ENCODE assay signal across 16 mouse cellular contexts in the genomic region with DNA sequence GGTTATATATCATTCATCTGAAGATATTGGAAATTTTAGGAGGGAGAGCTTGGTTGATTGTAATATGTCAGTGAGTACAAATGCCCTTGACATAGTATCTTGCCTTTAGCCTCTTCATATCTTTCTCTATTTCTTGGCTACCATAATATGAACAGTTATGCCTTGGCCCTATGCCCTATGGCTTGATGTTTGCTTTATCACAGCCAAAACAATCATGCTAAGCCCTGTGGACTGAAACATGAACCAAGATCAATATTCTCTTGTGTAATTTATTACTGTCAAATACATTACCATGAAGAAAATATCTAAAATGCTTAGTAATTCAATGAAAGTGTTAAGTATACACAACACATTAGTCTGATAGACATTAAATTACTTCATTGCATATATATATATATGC.
"Had no signal": no experiment of that assay in that cellular context is flagged by ENCODE, and none has a peak within 500 bp of the region (broad histone marks: within the 10 kb centered on the region; RNA-seq: fewer than 3 reads in every experiment).

No protein-coding gene starts in this region.

- H3K4me3 ChIP-seq: neural tube, embryonic 13.5 days; neural tube, embryonic 15.5 days; stomach, embryonic 15.5 days had no signal

- H3K27me3 ChIP-seq: neural tube, embryonic 13.5 days; neural tube, embryonic 15.5 days; stomach, embryonic 15.5 days had no signal

- DNase-seq: retina, postnatal 1 day; right cerebral cortex, adult 18-20 months; right cerebral cortex, postnatal 14 days; right cerebral cortex, postnatal 25 days; right cerebral cortex, postnatal 4 days; spleen, adult 18-20 months; thymus, adult 18-20 months; thymus, adult 2 months; thymus, postnatal 14 days; thymus, postnatal 25 days; thymus, postnatal 36 days; thymus, postnatal 4 days had no signal

- H3K9ac ChIP-seq: neural tube, embryonic 13.5 days; neural tube, embryonic 15.5 days; stomach, embryonic 15.5 days had no signal

- H3K4me2 ChIP-seq: neural tube, embryonic 13.5 days; neural tube, embryonic 15.5 days; stomach, embryonic 15.5 days had no signal

- H3K27ac ChIP-seq: neural tube, embryonic 13.5 days; neural tube, embryonic 15.5 days; stomach, embryonic 15.5 days; stomach, postnatal 0 days had no signal

- H3K4me1 ChIP-seq: neural tube, embryonic 13.5 days; neural tube, embryonic 15.5 days; stomach, embryonic 15.5 days had no signal

- H3K9me3 ChIP-seq: neural tube, embryonic 13.5 days; neural tube, embryonic 15.5 days; stomach, embryonic 15.5 days had no signal

- H3K36me3 ChIP-seq: neural tube, embryonic 13.5 days; neural tube, embryonic 15.5 days; stomach, embryonic 15.5 days had no signal
